Comparison of ENCODE assay signal across 9 mouse cellular contexts in genomic region chr5:115159165-115159564, GRCm38 (mm10). TPM values are rescaled to one million over a fixed set of nuclear protein-coding genes. Genes with fewer than 3 reads are reported as not detected.
A peak's percentile ranks its signal among the peaks of the same experiment; 100 is the strongest.
DNase-seq lines count a peak whose midpoint lies in the region; ATAC-seq and TF ChIP-seq lines count a peak whose summit lies in the region.
"Had no signal": no experiment of that assay in that cellular context is flagged by ENCODE, and none has a peak within 500 bp of the region (broad histone marks: within the 10 kb centered on the region; RNA-seq: fewer than 3 reads in every experiment).

No protein-coding gene starts in this region.

- H3K4me1 ChIP-seq in kidney, postnatal 0 days (replicated peaks; ENCODE audit: insufficient read depth, low read length) = peaks cover 33% of the 10 kb centered on the region
- peaks cover 23% of the 10 kb centered on the region for H3K4me1 ChIP-seq in embryonic facial prominence, embryonic 14.5 days (ENCODE audit: control insufficient read depth, insufficient read depth, low read length)
- peaks cover 3% of the 10 kb centered on the region for H3K4me1 ChIP-seq in intestine, postnatal 0 days (replicated peaks; ENCODE audit: control insufficient read depth, insufficient read depth, low read length)
- H3K4me1 ChIP-seq in neural tube, embryonic 14.5 days (ENCODE audit: control insufficient read depth, insufficient read depth, low read length) = peaks cover 34% of the 10 kb centered on the region

- 35% methylated on average over 12 of the region's 12 CpGs for WGBS in kidney, postnatal 0 days
- 33% methylated on average over 12 of the region's 12 CpGs for WGBS in embryonic facial prominence, embryonic 14.5 days
- WGBS in intestine, postnatal 0 days = 29% methylated on average over 12 of the region's 12 CpGs
- 31% methylated on average over 12 of the region's 12 CpGs for WGBS in neural tube, embryonic 14.5 days

- H3K36me3 ChIP-seq in kidney, postnatal 0 days (ENCODE audit: insufficient read depth, low read length) = no peaks in the 10 kb centered on the region
- H3K36me3 ChIP-seq in embryonic facial prominence, embryonic 14.5 days (ENCODE audit: control insufficient read depth, insufficient read depth, low read length) = no peaks in the 10 kb centered on the region
- H3K36me3 ChIP-seq in intestine, postnatal 0 days (ENCODE audit: control insufficient read depth, insufficient read depth) = no peaks in the 10 kb centered on the region
- H3K36me3 ChIP-seq in neural tube, embryonic 14.5 days (ENCODE audit: control insufficient read depth, insufficient read depth, low read length) = no peaks in the 10 kb centered on the region

- TF ChIP-seq CTCF in kidney, postnatal 0 days (IDR thresholded peaks at IDR 0.05; ENCODE audit: low read depth) = no peak
- TF ChIP-seq CTCF in intestine, postnatal 0 days (IDR thresholded peaks at IDR 0.05; ENCODE audit: low read depth) = no peak

- no peak for DNase-seq in kidney, postnatal 0 days (ENCODE audit: low spot score)
- DNase-seq in kidney, postnatal 10 days = no peak
- no peak for DNase-seq in embryonic facial prominence, embryonic 14.5 days (ENCODE audit: low spot score)
- no peak for DNase-seq in layer of hippocampus, adult 18-20 months (ENCODE audit: low spot score in 2 of 2)
- no peak for DNase-seq in thymus, postnatal 0 days (ENCODE audit: low spot score)
- DNase-seq in gastrocnemius, adult 18-20 months (ENCODE audit: low spot score) = no peak

- H3K9ac ChIP-seq in kidney, postnatal 0 days (ENCODE audit: low read depth, low read length) = peak overlapping the region; percentile 62; the same call in 1 of the 2 replicates
- H3K9ac ChIP-seq in embryonic facial prominence, embryonic 14.5 days (ENCODE audit: low read depth, low read length) = peak overlapping the region; percentile 74
- H3K9ac ChIP-seq in intestine, postnatal 0 days (ENCODE audit: low read depth, low read length) = peak overlapping the region; percentile 99
- H3K9ac ChIP-seq in neural tube, embryonic 14.5 days (replicated peaks; ENCODE audit: low read depth, low read length) = peak overlapping the region; percentile 95

- peak overlapping the region; percentile 96 for H3K27ac ChIP-seq in kidney, postnatal 0 days
- peak overlapping the region; percentile 97 for H3K27ac ChIP-seq in embryonic facial prominence, embryonic 14.5 days (replicated peaks; ENCODE audit: low read depth, low read length)
- peak overlapping the region; percentile 95 for H3K27ac ChIP-seq in intestine, postnatal 0 days (ENCODE audit: low read depth, low read length)
- peak overlapping the region; percentile 98 for H3K27ac ChIP-seq in neural tube, embryonic 14.5 days (ENCODE audit: low read depth, low read length)

- no peaks in the 10 kb centered on the region for H3K27me3 ChIP-seq in kidney, postnatal 0 days (ENCODE audit: insufficient read depth, low read length)
- no peaks in the 10 kb centered on the region for H3K27me3 ChIP-seq in embryonic facial prominence, embryonic 14.5 days (replicated peaks; ENCODE audit: control insufficient read depth, insufficient read depth, low read length)
- no peaks in the 10 kb centered on the region for H3K27me3 ChIP-seq in intestine, postnatal 0 days (replicated peaks; ENCODE audit: control insufficient read depth, insufficient read depth, low read length)
- no peaks in the 10 kb centered on the region for H3K27me3 ChIP-seq in neural tube, embryonic 14.5 days (ENCODE audit: control insufficient read depth, insufficient read depth, low read length)

- no peak for ATAC-seq in kidney, postnatal 0 days (replicated peaks; ENCODE audit: low FRiP score, low read depth)
- no peak for ATAC-seq in embryonic facial prominence, embryonic 14.5 days (ENCODE audit: low read depth)
- ATAC-seq in intestine, postnatal 0 days = no peak
- no peak for ATAC-seq in neural tube, embryonic 14.5 days (ENCODE audit: low read depth)

- no peaks in the 10 kb centered on the region for H3K9me3 ChIP-seq in kidney, postnatal 0 days (replicated peaks; ENCODE audit: low read length)
- no peaks in the 10 kb centered on the region for H3K9me3 ChIP-seq in embryonic facial prominence, embryonic 14.5 days (ENCODE audit: control insufficient read depth, low read length)
- no peaks in the 10 kb centered on the region for H3K9me3 ChIP-seq in intestine, postnatal 0 days (ENCODE audit: control insufficient read depth)
- H3K9me3 ChIP-seq in neural tube, embryonic 14.5 days (ENCODE audit: control insufficient read depth, low read length) = no peaks in the 10 kb centered on the region

- peak overlapping the region; percentile 93 for H3K4me3 ChIP-seq in kidney, postnatal 0 days (replicated peaks; ENCODE audit: low read depth, low read length)
- H3K4me3 ChIP-seq in embryonic facial prominence, embryonic 14.5 days (ENCODE audit: low read depth, low read length) = peak overlapping the region; percentile 95
- H3K4me3 ChIP-seq in intestine, postnatal 0 days (ENCODE audit: low read depth, low read length) = peak overlapping the region; percentile 99
- H3K4me3 ChIP-seq in neural tube, embryonic 14.5 days (ENCODE audit: low read depth, low read length) = peak overlapping the region; percentile 97

- H3K4me2 ChIP-seq in kidney, postnatal 0 days (ENCODE audit: low read length) = peak overlapping the region; percentile 67
- peak overlapping the region; percentile 69 for H3K4me2 ChIP-seq in embryonic facial prominence, embryonic 14.5 days (ENCODE audit: low read depth, low read length)
- peak overlapping the region; percentile 90 for H3K4me2 ChIP-seq in intestine, postnatal 0 days (replicated peaks; ENCODE audit: low read depth)
- H3K4me2 ChIP-seq in neural tube, embryonic 14.5 days (ENCODE audit: low read depth, low read length) = peak overlapping the region; percentile 67

RNA-seq across cellular contexts. Expression of gene Mlec, which starts 1.2 kb away (rescaled TPM):
- 43.6 and 44.4 TPM in 2 replicates for polyA plus RNA-seq in kidney, postnatal 0 days (2015; fragmentation: Nextera tagmentation; extraction: Ambion mirVana)
- 69.8 and 72.9 TPM in 2 replicates for polyA plus RNA-seq in embryonic facial prominence, embryonic 14.5 days (2014; fragmentation: Nextera tagmentation; extraction: Ambion mirVana)
- 56.7 and 59.7 TPM in 2 replicates for polyA plus RNA-seq in intestine, postnatal 0 days (2015; fragmentation: Nextera tagmentation; extraction: Ambion mirVana)
- polyA plus RNA-seq in neural tube, embryonic 14.5 days (2014; fragmentation: Nextera tagmentation; extraction: Ambion mirVana) = 23.9 and 26.2 TPM in 2 replicates
- total RNA-seq in layer of hippocampus, adult 18-20 months (2021) = 10 to 100 TPM; 92.5 to 95.1 TPM
- polyA plus RNA-seq in thymus, postnatal 0 days (2015; fragmentation: Nextera tagmentation; extraction: Ambion mirVana) = 25.2 and 26.9 TPM in 2 replicates
- total RNA-seq in gastrocnemius, adult 18-20 months (2021) = 100 to 1,000 TPM; 149 to 158 TPM

RNA-seq across cellular contexts. Expression of gene Unc119b, which starts 24.4 kb away (rescaled TPM):
- polyA plus RNA-seq in kidney, postnatal 0 days (2015; fragmentation: Nextera tagmentation; extraction: Ambion mirVana) = 40.8 and 42.7 TPM in 2 replicates
- polyA plus RNA-seq in embryonic facial prominence, embryonic 14.5 days (2014; fragmentation: Nextera tagmentation; extraction: Ambion mirVana) = 32.2 and 35.4 TPM in 2 replicates
- 10.1 and 12.2 TPM in 2 replicates for polyA plus RNA-seq in intestine, postnatal 0 days (2015; fragmentation: Nextera tagmentation; extraction: Ambion mirVana)
- polyA plus RNA-seq in neural tube, embryonic 14.5 days (2014; fragmentation: Nextera tagmentation; extraction: Ambion mirVana) = 27.9 and 33.9 TPM in 2 replicates
- 10 to 100 TPM; 28.1 to 30.2 TPM for total RNA-seq in layer of hippocampus, adult 18-20 months (2021)
- 25.0 and 27.5 TPM in 2 replicates for polyA plus RNA-seq in thymus, postnatal 0 days (2015; fragmentation: Nextera tagmentation; extraction: Ambion mirVana)
- total RNA-seq in gastrocnemius, adult 18-20 months (2021) = 10 to 100 TPM; 11.1 to 12.4 TPM

RNA-seq across cellular contexts. Expression of gene Cabp1, which starts 35.0 kb away (rescaled TPM):
- 0.87 and 1.2 TPM in 2 replicates for polyA plus RNA-seq in kidney, postnatal 0 days (2015; fragmentation: Nextera tagmentation; extraction: Ambion mirVana)
- polyA plus RNA-seq in embryonic facial prominence, embryonic 14.5 days (2014; fragmentation: Nextera tagmentation; extraction: Ambion mirVana) = 2.7 and 3.1 TPM in 2 replicates
- 0.57 and 0.90 TPM in 2 replicates for polyA plus RNA-seq in intestine, postnatal 0 days (2015; fragmentation: Nextera tagmentation; extraction: Ambion mirVana)
- 28.1 and 30.3 TPM in 2 replicates for polyA plus RNA-seq in neural tube, embryonic 14.5 days (2014; fragmentation: Nextera tagmentation; extraction: Ambion mirVana)
- total RNA-seq in layer of hippocampus, adult 18-20 months (2021) = 100 to 1,000 TPM; 122 to 123 TPM
- 0.99 and 1.4 TPM in 2 replicates for polyA plus RNA-seq in thymus, postnatal 0 days (2015; fragmentation: Nextera tagmentation; extraction: Ambion mirVana)
- total RNA-seq in gastrocnemius, adult 18-20 months (2021) = 1 to 10 TPM in 1 of 2 experiments, under 1 TPM in 1; 0.50 to 1.2 TPM
- total RNA-seq: neutrophil, adult 5-6 weeks had no signal

RNA-seq across cellular contexts. Expression of gene Acads, which starts 40.0 kb away (rescaled TPM):
- 105 and 117 TPM in 2 replicates for polyA plus RNA-seq in kidney, postnatal 0 days (2015; fragmentation: Nextera tagmentation; extraction: Ambion mirVana)
- 28.5 and 28.7 TPM in 2 replicates for polyA plus RNA-seq in embryonic facial prominence, embryonic 14.5 days (2014; fragmentation: Nextera tagmentation; extraction: Ambion mirVana)
- polyA plus RNA-seq in intestine, postnatal 0 days (2015; fragmentation: Nextera tagmentation; extraction: Ambion mirVana) = 100 and 113 TPM in 2 replicates
- polyA plus RNA-seq in neural tube, embryonic 14.5 days (2014; fragmentation: Nextera tagmentation; extraction: Ambion mirVana) = 11.3 and 11.7 TPM in 2 replicates
- 1 to 10 TPM; 7.5 to 8.1 TPM for total RNA-seq in layer of hippocampus, adult 18-20 months (2021)
- 51.6 and 58.6 TPM in 2 replicates for polyA plus RNA-seq in thymus, postnatal 0 days (2015; fragmentation: Nextera tagmentation; extraction: Ambion mirVana)
- total RNA-seq in gastrocnemius, adult 18-20 months (2021) = 10 to 100 TPM; 74.2 to 75.3 TPM
